Mouse (Mus musculus): ENCODE results near the gene Gpr84. TPM values are rescaled to one million over a fixed set of nuclear protein-coding genes. Genes with fewer than 3 reads are reported as not detected.
"Not testable (repeated sequence)": the region's sequence is repeated elsewhere in the genome, so short reads cannot be mapped to it uniquely, and the experiment has no call there.

The Gpr84 gene
- total RNA-seq, 2 experiments from 2014 or later, result not detected

DNA sequence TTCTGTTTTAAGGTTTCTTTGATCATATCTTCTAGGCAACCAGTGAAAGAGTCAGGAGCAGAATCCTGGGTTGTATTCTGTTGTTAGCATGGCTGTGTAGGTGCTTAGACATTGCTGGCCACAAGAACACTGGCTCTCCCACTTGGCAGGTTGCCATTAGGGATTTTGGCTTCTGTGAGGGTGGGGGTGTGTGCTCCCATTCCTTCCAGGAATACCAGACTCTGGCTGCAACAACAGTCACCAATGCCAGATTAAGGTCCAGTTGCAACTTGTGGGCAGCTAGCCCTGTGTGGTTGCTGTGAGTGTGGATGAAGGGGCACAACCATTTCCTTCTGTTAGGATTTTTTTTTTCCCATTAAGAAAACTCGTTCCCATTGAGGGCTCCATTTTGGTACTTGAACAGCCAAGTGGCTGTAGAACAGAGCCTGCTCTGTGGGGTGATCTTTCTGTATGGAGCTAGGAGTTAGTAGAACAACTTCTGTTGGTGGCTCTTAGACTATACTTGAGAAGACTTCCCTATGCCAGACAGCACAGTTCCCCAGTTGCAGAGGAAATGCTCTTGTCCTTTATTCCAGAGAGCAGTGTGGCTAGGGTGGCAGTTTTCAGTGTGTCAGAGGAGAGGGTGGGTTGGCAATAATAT is 24.5 kb downstream of the Gpr84 start:
- DNase-seq, result peak; percentile 71 to 72

DNA sequence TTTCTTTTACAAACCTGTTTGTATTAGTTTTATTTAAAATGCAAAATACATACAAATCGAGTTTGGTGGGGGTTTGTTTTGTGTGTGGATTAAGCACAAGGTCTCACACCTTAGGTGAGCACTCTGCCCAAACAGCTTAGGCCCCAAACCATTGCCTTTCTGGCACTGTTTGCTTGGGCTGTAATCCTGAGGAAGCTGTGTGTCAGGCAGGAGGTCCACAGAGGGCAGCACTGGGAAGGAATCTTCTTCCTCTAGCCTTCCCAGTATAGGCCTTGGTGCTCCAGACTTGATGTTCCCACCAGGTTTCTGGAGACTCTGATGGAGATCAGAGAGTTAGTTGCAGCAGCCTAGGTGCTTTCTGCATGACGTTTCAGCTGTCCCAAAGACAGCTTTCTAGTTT is 25.8 kb downstream of the Gpr84 start:
- no peak for DNase-seq

GRCm38 (mm10) chr15:103284066-103284465 is 26.3 kb downstream of the Gpr84 start:
- DNase-seq, result peak in 1 of 2 experiments; percentile 58

DNA sequence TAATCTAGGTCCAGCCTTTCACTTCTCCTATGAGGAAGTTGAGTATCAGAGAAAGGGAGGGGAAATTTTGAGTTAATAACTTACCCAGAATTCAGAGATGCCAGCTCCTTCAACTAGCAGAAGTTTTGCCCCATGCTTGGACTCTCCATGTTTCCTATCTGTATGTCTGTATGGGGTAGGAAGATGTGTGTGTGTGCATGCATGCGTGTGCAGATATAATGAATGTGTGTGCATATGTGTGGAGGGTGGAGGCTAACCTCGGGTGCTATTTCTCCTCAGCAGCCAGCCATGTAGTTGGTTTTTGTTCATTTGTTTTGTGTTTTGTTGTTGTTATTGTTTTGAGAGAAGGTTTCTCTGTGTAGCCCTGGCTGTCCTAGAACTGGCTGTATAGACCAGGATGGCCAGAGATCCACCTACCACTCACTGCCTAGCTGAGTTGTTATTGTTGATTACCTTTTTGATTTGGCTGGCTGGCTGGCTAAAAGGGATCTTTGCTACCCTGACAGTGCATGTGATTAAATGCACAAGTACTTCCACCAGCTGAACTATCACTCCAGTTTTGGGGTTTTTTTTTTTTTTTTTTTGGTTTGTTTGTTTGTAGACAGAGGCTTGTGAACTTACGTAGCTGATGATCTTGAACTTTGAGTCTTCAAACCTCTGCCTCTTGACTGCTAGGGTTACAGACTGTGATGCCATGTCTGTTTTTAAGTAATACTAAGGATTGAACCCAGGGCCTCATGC is 28.8 kb downstream of the Gpr84 start:
- no peak for DNase-seq

GRCm38 (mm10) chr15:103280817-103281464 is 29.5 kb downstream of the Gpr84 start:
- DNase-seq, result peak in 1 of 2 experiments; percentile 44

DNA sequence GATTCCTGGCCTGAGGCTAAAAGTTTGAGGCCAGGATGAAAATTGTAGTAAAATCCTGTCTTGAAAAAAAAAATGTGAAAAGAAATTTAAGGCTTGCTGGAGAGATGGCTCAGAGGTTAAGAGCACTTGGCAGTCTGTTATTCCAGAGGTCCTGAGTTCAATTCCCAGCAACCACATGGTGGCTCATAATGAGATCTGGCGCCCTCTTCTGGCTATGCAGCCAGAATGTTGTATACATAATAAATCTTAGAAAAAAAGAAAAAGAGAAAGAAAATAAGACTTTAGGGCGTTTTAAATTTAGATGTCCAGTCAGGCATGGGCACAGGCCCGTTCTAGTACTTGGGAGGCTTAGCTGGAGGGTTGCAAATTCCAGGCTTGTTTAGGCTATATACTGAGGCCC is 30.7 kb downstream of the Gpr84 start:
- DNase-seq, result peak in 1 of 2 experiments; percentile 58

DNA sequence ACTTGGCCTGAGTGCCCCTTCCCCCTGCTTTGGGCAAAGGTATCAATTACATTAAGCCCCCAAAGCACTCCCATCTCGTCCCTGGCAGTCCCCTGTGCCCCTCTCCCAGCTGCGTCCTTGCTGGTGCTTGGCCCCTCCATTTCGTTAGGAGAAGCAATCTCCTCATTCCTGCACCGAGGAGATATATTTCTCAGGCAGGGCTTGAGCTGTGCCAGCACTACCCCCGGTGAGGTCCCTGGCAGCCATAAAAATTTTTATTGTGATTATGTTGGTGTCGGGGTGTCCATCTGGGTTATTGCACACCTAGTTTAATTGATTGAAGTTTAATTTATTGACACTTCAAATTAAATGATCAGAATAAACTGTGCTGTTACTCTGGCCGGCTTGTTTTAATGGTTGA is 32.5 kb downstream of the Gpr84 start:
- no peak for DNase-seq

GRCm38 (mm10) chr15:103275943-103276342 is 34.5 kb downstream of the Gpr84 start:
- DNase-seq, result not testable (repeated sequence)

- DNase-seq, result peak; percentile 96 to 99
Measured at GRCm38 (mm10) chr15:103272419-103273279, 37.8 kb downstream of the Gpr84 start, which contains the start of gene Copz1. Gene Copz1, plus strand, starts transcription at chr15:103272714.

DNA sequence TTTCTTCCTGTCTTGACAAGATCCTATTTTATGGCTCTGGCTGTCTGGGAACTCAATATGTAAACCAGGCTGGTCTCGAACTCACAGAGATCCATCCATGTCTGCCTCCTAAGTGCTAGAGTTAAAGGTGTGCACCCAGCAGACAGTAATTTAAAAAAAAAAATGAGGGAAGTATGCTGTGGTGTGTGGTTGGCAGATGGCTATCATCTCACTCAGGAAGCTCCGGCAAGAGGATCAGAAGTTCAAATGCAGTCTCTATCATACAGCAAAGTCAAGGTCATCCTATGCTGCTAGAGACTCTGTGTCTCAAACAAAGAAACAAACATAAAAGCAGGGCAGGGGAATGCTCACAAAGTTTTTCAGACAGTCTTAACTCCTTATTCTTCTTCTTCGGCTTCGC is 41.5 kb downstream of the Gpr84 start:
- DNase-seq, result no peak

- no peak for DNase-seq
Measured at GRCm38 (mm10) chr15:103264794-103265193, 45.6 kb downstream of the Gpr84 start.

- DNase-seq, result no peak
Measured at GRCm38 (mm10) chr15:103259989-103260388, 50.4 kb downstream of the Gpr84 start.

DNA sequence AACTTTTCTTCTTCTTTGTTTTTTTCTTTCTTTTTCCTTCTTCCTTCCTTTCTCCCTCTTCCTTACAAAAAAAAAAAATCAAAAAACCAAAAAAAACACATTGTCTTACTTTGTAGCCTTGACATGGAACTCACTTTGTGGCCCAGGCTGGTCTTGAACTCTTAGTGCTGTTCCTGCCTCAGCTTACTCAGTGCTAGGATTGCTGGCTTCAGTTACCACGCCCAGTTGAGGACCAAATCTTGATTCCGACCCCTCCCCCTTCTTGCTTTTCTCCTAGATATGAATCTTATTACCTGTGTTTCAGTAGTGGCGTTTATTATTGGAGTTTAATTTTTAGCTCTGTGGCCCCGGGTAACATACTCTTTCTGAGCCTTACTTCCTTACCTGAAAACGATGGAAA is 51.2 kb downstream of the Gpr84 start:
- no peak for DNase-seq

Small RNAs within 50 kb of the gene (microRNA-seq; reads per million reads assigned to microRNA genes)
- gene Mir148b (90.5 to 108 reads per million in 2 experiments), gene Mir6963 (0 to 0.81 reads per million in 2 experiments)

Other genes starting within 250 kb of the Gpr84 start
- gene Smug1, start 143.5 kb downstream of the Gpr84 start, total RNA-seq (2021), result 10 to 100 TPM; 10.9 to 12.9 TPM
- gene Cbx5, start 70.8 kb downstream of the Gpr84 start, total RNA-seq (2021), result 10 to 100 TPM; 49.8 to 53.1 TPM
- gene Hnrnpa1, start 70.2 kb downstream of the Gpr84 start, total RNA-seq (2021), result 100 to 1,000 TPM; 147 to 150 TPM
- 1 to 10 TPM in 1 of 2 experiments, under 1 TPM in 1; 0.46 to 1.2 TPM for gene Nfe2, start 52.2 kb downstream of the Gpr84 start, total RNA-seq (2021)
- gene Copz1, start 37.9 kb downstream of the Gpr84 start, total RNA-seq (2021), result 10 to 100 TPM; 52.3 to 52.9 TPM
- gene Zfp385a, start 29.5 kb upstream of the Gpr84 start, total RNA-seq (2021), result 10 to 100 TPM in 1 of 2 experiments, 1 to 10 TPM in 1; 8.9 to 10.3 TPM
- 10 to 100 TPM; 30.8 to 37.3 TPM for gene Itga5, start 56.2 kb upstream of the Gpr84 start, total RNA-seq (2021)
- not detected for gene Gtsf1, start 119.9 kb upstream of the Gpr84 start, total RNA-seq (2021)
- not detected for gene Gtsf2, start 137.9 kb upstream of the Gpr84 start, total RNA-seq (2021)
- gene Nckap1l, start 143.2 kb upstream of the Gpr84 start, total RNA-seq (2021), result 1 to 10 TPM; 3.5 to 5.5 TPM
- 1 to 10 TPM in 1 of 2 experiments, under 1 TPM in 1; 0.87 to 1.6 TPM for gene Pde1b, start 192.4 kb upstream of the Gpr84 start, total RNA-seq (2021)
- gene Ppp1r1a, start 227.4 kb upstream of the Gpr84 start, total RNA-seq (2021), result 10 to 100 TPM in 1 of 2 experiments, 1 to 10 TPM in 1; 9.9 to 10.1 TPM

Measured in heart, adult 18-20 months (tissue).